Mouse (Mus musculus) monocyte, adult 2 months (primary cell): ENCODE measurements around the gene Cd3e.
A peak's percentile ranks its signal among the peaks of the same experiment; 100 is the strongest.
"Not testable (repeated sequence)": the region's sequence is repeated elsewhere in the genome, so short reads cannot be mapped to it uniquely, and the experiment has no call there.

ENCODE experiments used
- DNase-seq, 2 experiments: peaks; one replicate each; pipeline ENCODE4 v3.0.0; 2022; ENCODE audit warnings: low spot score in 2 of 2, low read depth in 1 of 2

Gene Cd3e

GRCm38 (mm10) chr9:44980242-44980641, 29.2 kb downstream of the Cd3e start, which contains the start of gene Cd3g:
TSS of gene Cd3g (minus strand) at chr9:44980431.
- no peak for DNase-seq

DNA sequence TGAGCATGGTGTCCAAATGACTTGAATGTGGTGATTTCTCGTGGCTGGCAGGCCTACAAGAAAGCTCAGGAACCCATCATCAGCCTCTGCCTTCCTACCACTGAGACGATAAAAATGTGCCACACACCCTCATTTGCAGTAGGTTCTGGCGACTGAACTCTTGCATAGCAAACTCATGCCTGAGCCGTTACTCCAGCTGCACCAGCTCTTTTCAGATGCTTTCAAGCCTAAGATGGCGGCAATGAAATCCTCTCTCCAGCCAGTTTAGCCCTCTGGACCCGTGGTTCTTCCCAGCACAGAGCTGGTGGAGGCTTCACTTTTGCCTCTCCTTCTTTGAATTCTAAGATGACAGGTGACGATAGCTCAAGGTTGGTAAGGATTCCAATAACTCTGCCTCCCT, 29.6 kb downstream of the Cd3e start:
- no peak for DNase-seq

GRCm38 (mm10) chr9:44977813-44978212, 31.6 kb downstream of the Cd3e start:
- no peak for DNase-seq

- no peak for DNase-seq
Measured at GRCm38 (mm10) chr9:44969450-44969849, 40.0 kb downstream of the Cd3e start.

DNA sequence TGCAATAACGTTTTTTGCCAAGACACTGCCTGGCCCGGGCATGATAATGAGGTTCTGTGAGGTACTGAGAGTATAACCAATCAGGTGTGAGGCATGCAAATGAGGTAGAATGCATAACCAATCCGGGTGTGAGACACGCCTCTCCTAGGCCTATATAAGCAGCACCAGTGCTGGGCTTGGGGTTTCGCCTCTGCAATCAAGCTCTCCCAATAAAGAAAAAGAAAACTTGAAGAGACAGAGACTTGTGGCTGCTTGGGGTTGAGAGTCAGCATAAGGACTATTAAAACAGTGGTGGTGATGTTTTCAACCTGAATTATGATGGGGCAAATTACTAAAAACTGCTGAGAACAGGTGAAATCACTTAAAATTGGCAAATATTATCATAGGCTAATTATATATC, 41.7 kb downstream of the Cd3e start:
- DNase-seq = not testable (repeated sequence)

DNA sequence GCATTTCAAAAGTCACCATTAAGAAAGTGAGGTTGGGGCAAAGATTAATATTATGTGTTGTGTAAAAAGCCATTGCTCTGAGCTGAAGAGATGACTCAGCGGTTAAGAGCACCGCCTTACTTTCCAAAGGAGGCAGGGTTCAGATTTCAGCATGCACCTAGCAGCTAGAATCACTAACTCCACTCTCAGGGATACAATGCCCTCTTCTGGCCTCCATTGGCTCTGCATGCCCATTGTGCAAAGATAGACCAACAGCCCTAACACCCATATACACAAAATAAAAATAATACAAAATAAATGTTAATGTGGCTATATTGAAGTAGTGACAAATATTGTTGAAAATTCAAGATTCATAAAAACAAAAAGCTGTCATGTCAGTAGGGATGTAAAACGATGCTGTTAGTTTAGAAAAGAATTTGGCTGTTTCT, 42.6 kb downstream of the Cd3e start:
- peak; percentile 57 to 59 for DNase-seq

DNA sequence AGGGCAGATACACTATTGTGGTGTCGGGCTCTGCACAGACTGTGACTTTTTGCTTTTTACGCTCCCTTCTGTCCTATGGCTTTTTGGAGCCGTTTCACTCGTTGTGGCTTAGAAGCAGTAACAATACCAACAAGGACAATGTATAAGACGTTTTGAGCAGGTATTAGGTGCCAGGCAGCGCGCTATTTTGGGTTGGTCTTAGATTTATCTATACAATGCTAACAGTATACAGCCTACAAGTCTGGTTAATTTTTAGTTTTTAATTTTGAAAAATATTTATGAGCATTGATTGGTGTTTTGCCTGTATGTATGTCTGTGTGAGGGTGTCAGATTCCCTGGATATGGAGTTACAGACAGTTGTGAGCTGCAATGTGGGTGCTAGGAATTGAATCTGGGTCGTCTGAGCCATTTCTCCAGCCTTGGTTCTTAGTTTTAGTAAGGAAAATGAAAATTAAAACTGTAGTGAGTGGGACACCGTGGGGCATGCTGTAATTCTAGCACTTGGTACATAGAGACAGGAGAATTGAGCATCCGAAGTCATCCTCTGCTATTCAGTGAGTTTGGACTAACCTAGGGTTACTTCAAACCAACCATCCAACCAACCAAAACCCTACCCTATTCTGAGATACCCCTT, 43.5 kb downstream of the Cd3e start:
- no peak for DNase-seq

DNA sequence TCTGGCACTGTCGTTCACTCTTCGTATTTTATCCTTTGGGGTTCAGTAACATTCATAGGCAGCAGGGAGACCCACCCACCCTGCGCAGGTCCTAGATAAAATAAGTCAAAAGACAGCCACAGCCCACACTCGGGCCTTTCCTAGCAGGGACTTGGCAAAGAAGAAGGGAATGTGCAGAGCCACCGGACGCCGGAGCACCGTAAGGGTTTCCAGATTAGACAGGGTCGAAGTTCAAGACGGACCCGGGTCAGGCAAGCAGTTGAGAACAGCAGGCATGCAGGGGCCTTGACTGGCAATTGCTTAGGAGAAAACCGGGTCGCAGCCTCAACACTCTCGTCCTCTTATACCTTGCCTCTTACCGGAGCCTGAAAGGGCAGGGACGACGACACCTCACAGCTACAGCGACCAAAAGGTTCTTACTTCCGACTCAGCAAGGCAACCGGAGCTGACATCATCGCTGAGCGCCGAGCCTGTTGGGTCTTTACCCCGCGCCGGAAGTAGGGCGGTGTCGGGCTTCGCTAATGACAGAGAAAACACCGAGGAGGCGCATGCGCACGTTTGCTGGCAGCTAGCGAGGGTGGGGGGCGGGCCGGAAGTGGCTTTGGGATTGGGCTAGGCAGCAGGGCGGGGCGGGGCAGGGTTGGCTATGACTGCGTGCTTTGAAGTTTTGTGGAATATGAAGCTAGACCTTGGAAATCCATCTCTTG, 44.1 kb downstream of the Cd3e start, which contains the start of gene Ube4a:
Ube4a (minus strand) TSS at position 475 of the 707 bp plus-strand sequence.
- DNase-seq = peak; percentile 98 to 99

GRCm38 (mm10) chr9:44954432-44954831, 55.0 kb downstream of the Cd3e start:
- no peak for DNase-seq
